Mouse (Mus musculus): ENCODE data around the gene Slc2a1.

GRCm38 (mm10) chr4:119112256-119112885 lies 3.9 kb downstream of the Slc2a1 start:
- TF ChIP-seq CTCF (IDR thresholded peaks at IDR 0.05; ENCODE audit: borderline replicate concordance, control insufficient read depth, extremely low read depth, insufficient read depth, low read length, poor library complexity) (no peak), POLR2A (IDR thresholded peaks at IDR 0.05; ENCODE audit: control insufficient read depth, extremely low read depth, insufficient read depth, low read length, poor library complexity) (no peak)
